8 mouse cellular contexts compared by ENCODE assay signal in genomic region chr10:76732881-76733676, GRCm38 (mm10). TPM values are rescaled to one million over a fixed set of nuclear protein-coding genes. Genes with fewer than 3 reads are reported as not detected.
DNase-seq lines count a peak whose midpoint lies in the region; ATAC-seq and TF ChIP-seq lines count a peak whose summit lies in the region.

No protein-coding gene starts in this region.

- WGBS in embryonic facial prominence, embryonic 11.5 days, result 8% methylated on average over 17 of the region's 17 CpGs
- 6% methylated on average over 17 of the region's 17 CpGs for WGBS in heart, adult 2 months
- 2% methylated on average over 17 of the region's 17 CpGs for WGBS in limb, embryonic 13.5 days
- 12% methylated on average over 17 of the region's 17 CpGs for WGBS in midbrain, postnatal 0 days

- ATAC-seq in embryonic facial prominence, embryonic 11.5 days (replicated peaks; ENCODE audit: insufficient number of reproducible peaks, low FRiP score, low TSS enrichment, low read depth), result peak; percentile 63
- ATAC-seq in limb, embryonic 13.5 days (ENCODE audit: low FRiP score, low read depth), result peak; percentile 89
- peak; percentile 81 for ATAC-seq in midbrain, postnatal 0 days (ENCODE audit: low FRiP score)

- no peaks in the 10 kb centered on the region for H3K36me3 ChIP-seq in embryonic facial prominence, embryonic 11.5 days (replicated peaks; ENCODE audit: control insufficient read depth, insufficient read depth, low read depth, low read length)
- H3K36me3 ChIP-seq in heart, adult 2 months (ENCODE audit: control insufficient read depth, insufficient read depth, low read length), result no peaks in the 10 kb centered on the region
- H3K36me3 ChIP-seq in limb, embryonic 13.5 days, result no peaks in the 10 kb centered on the region
- H3K36me3 ChIP-seq in midbrain, postnatal 0 days (ENCODE audit: insufficient read depth, low read length), result no peaks in the 10 kb centered on the region

- TF ChIP-seq EP300 in heart, adult 2 months (IDR thresholded peaks at IDR 0.05; ENCODE audit: insufficient read depth, low read depth, low read length), result 0 out of 2 replicates have a peak, but pooled peaks have one; percentile 44

- peaks cover 13% of the 10 kb centered on the region for H3K4me1 ChIP-seq in embryonic facial prominence, embryonic 11.5 days (ENCODE audit: control insufficient read depth, insufficient read depth, low read length)
- H3K4me1 ChIP-seq in heart, adult 2 months (ENCODE audit: control insufficient read depth, insufficient read depth, low read length), result peaks cover 18% of the 10 kb centered on the region
- H3K4me1 ChIP-seq in limb, embryonic 13.5 days, result peaks cover 63% of the 10 kb centered on the region
- H3K4me1 ChIP-seq in midbrain, postnatal 0 days (ENCODE audit: insufficient read depth, low read length), result peaks cover 10% of the 10 kb centered on the region; the same call in 1 of the 2 replicates

- H3K9ac ChIP-seq in embryonic facial prominence, embryonic 11.5 days (replicated peaks; ENCODE audit: low read length), result peak overlapping the region; percentile 28; the same call in 1 of the 2 replicates
- peak overlapping the region; percentile 22; the same call in 1 of the 2 replicates for H3K9ac ChIP-seq in heart, adult 2 months (ENCODE audit: low read depth, low read length)
- peak overlapping the region; percentile 59 for H3K9ac ChIP-seq in limb, embryonic 13.5 days
- 0 out of 2 replicates have a peak overlapping the region, but pooled peaks have one; percentile 29 for H3K9ac ChIP-seq in midbrain, postnatal 0 days (replicated peaks; ENCODE audit: low read length, poor library complexity, severe bottlenecking)

- TF ChIP-seq CTCF in heart, adult 2 months (IDR thresholded peaks at IDR 0.05), result peak; percentile 78
- peak; percentile 87 for TF ChIP-seq CTCF in midbrain, postnatal 0 days (IDR thresholded peaks at IDR 0.05)

- no peak overlapping the region for H3K4me3 ChIP-seq in embryonic facial prominence, embryonic 11.5 days (ENCODE audit: low read depth, low read length)
- peak overlapping the region; percentile 6; the same call in 1 of the 2 replicates for H3K4me3 ChIP-seq in heart, adult 2 months
- peak overlapping the region; percentile 23 for H3K4me3 ChIP-seq in limb, embryonic 13.5 days
- peak overlapping the region; percentile 3; the same call in 1 of the 2 replicates for H3K4me3 ChIP-seq in midbrain, postnatal 0 days (ENCODE audit: low read depth, low read length)

- peak overlapping the region; percentile 74 for H3K27ac ChIP-seq in embryonic facial prominence, embryonic 11.5 days (replicated peaks; ENCODE audit: low read depth, low read length)
- peak overlapping the region; percentile 73 for H3K27ac ChIP-seq in heart, adult 2 months
- H3K27ac ChIP-seq in limb, embryonic 13.5 days, result peak overlapping the region; percentile 95
- peak overlapping the region; percentile 38; the same call in 1 of the 2 replicates for H3K27ac ChIP-seq in midbrain, postnatal 0 days (ENCODE audit: low read depth, low read length)

- H3K9me3 ChIP-seq in embryonic facial prominence, embryonic 11.5 days (replicated peaks; ENCODE audit: control insufficient read depth, low read length), result no peaks in the 10 kb centered on the region
- H3K9me3 ChIP-seq in limb, embryonic 13.5 days, result no peaks in the 10 kb centered on the region
- H3K9me3 ChIP-seq in midbrain, postnatal 0 days (ENCODE audit: low read length), result no peaks in the 10 kb centered on the region

- H3K4me2 ChIP-seq in embryonic facial prominence, embryonic 11.5 days (ENCODE audit: low read depth, low read length), result peak overlapping the region; percentile 16; the same call in 1 of the 2 replicates
- peak overlapping the region; percentile 61 for H3K4me2 ChIP-seq in limb, embryonic 13.5 days (replicated peaks)
- peak overlapping the region; percentile 33 for H3K4me2 ChIP-seq in midbrain, postnatal 0 days (ENCODE audit: low read depth, low read length, poor library complexity, severe bottlenecking)

- TF ChIP-seq POLR2A in heart, adult 2 months (IDR thresholded peaks at IDR 0.05; ENCODE audit: insufficient read depth, low read depth, low read length), result no peak

- peak; percentile 47 to 74 for DNase-seq in spleen, postnatal 4 days (ENCODE audit: low spot score in 2 of 2)
- DNase-seq in spleen, adult 12 weeks (ENCODE audit: low spot score), result no peak
- peak; percentile 87 for DNase-seq in embryonic facial prominence, embryonic 11.5 days (ENCODE audit: low spot score)
- peak; percentile 86 for DNase-seq in heart, adult 2 months
- peak; percentile 56 for DNase-seq in kidney, adult 18-20 months
- peak; percentile 86 for DNase-seq in midbrain, postnatal 0 days (ENCODE audit: low spot score)
- DNase-seq in testis, postnatal 14 days (ENCODE audit: low spot score), result peak; percentile 60

- H3K79me2 ChIP-seq in heart, adult 2 months (replicated peaks; ENCODE audit: control insufficient read depth, insufficient read depth, low read length), result no peaks in the 10 kb centered on the region

- no peaks in the 10 kb centered on the region for H3K27me3 ChIP-seq in embryonic facial prominence, embryonic 11.5 days (ENCODE audit: control insufficient read depth, insufficient read depth, low read length)
- H3K27me3 ChIP-seq in heart, adult 2 months (ENCODE audit: control insufficient read depth, insufficient read depth, low read length), result no peaks in the 10 kb centered on the region
- H3K27me3 ChIP-seq in limb, embryonic 13.5 days, result no peaks in the 10 kb centered on the region
- H3K27me3 ChIP-seq in midbrain, postnatal 0 days (ENCODE audit: insufficient read depth, low read length), result no peaks in the 10 kb centered on the region

- intact Hi-C loops in heart, adult 2 months (cut with DNase I), result no loop called here

RNA-seq across cellular contexts. Expression of gene Col6a1, which starts 7.1 kb away (rescaled TPM):
- 18.5 and 19.8 TPM in 2 replicates for polyA plus RNA-seq in embryonic facial prominence, embryonic 11.5 days (2014; fragmentation: Nextera tagmentation; extraction: Ambion mirVana)
- total RNA-seq in heart, adult 2 months (2021), result 10 to 100 TPM; 30.5 to 52.4 TPM
- polyA plus RNA-seq in heart, adult 2 months (2012; rRNA removed), result 75.5 and 95.3 TPM in 2 replicates
- polyA plus RNA-seq in limb, embryonic 13.5 days (2015; fragmentation: Nextera tagmentation; extraction: Ambion mirVana), result 149 and 152 TPM in 2 replicates
- 32.7 and 36.6 TPM in 2 replicates for total RNA-seq in midbrain, postnatal 0 days (2014; rRNA removed)
- polyA plus RNA-seq in midbrain, postnatal 0 days (2015; fragmentation: Nextera tagmentation; extraction: Ambion mirVana), result 21.7 and 22.4 TPM in 2 replicates

Comparison
In these comparisons a context has a peak if more than half of its experiments do, and no peak if none do; other contexts are left out.
1. H3K27ac ChIP-seq: peak in every context shown above with its lines; median percentile 95 in limb, embryonic 13.5 days; 74 in embryonic facial prominence, embryonic 11.5 days; 73 in heart, adult 2 months; 38 in midbrain, postnatal 0 days.